Mouse (Mus musculus) heart, embryonic 11.5 days (tissue): ENCODE data around the gene Clrn3. TPM values are rescaled to one million over a fixed set of nuclear protein-coding genes. Genes with fewer than 3 reads are reported as not detected.
A peak's percentile ranks its signal among the peaks of the same experiment; 100 is the strongest.

Experiments used
- ATAC-seq: fragments of 200-750 bp; cut with Nextera tagmentation; replicated peaks from 2 replicates; pipeline ENCODE4 v1.8.0; 2017; ENCODE audit warnings: moderate library complexity; ENCODE audit not compliant: insufficient number of reproducible peaks, low FRiP score, low TSS enrichment
- H3K27ac ChIP-seq: fragments of 300-500 bp; sonication (generic); 2 replicates; pipeline ENCODE4 v1.5.1; 2014; ENCODE audit warnings: mild to moderate bottlenecking, low read depth, low read length
- H3K27me3 ChIP-seq: fragments of 300-500 bp; sonication (generic); 2 replicates; pipeline ENCODE4 v1.6.1; 2014; ENCODE audit warnings: mild to moderate bottlenecking, low read length, mixed read lengths; ENCODE audit not compliant: control insufficient read depth, insufficient read depth
- H3K36me3 ChIP-seq: fragments of 300-500 bp; sonication (generic); 2 replicates; pipeline ENCODE4 v1.6.1; 2014; ENCODE audit warnings: mild to moderate bottlenecking, low read length, moderate library complexity, mixed read lengths; ENCODE audit not compliant: control insufficient read depth, insufficient read depth
- H3K4me1 ChIP-seq: fragments of 300-500 bp; sonication (generic); 2 replicates; pipeline ENCODE4 v1.6.1; 2014; ENCODE audit warnings: low read length; ENCODE audit not compliant: control insufficient read depth, insufficient read depth
- H3K4me2 ChIP-seq: fragments of 300-500 bp; sonication (generic); 2 replicates; pipeline ENCODE4 v1.6.1; 2014; ENCODE audit warnings: mild to moderate bottlenecking, moderate library complexity
- H3K4me3 ChIP-seq: fragments of 300-500 bp; sonication (generic); 2 replicates; pipeline ENCODE4 v1.5.1; 2014; ENCODE audit warnings: low read depth, low read length
- H3K9ac ChIP-seq: fragments of 300-500 bp; sonication (generic); 2 replicates; pipeline ENCODE4 v1.6.1; 2014; ENCODE audit warnings: mild to moderate bottlenecking, low read depth, low read length, moderate library complexity
- H3K9me3 ChIP-seq: fragments of 300-500 bp; sonication (generic); replicated peaks from 2 replicates; pipeline ENCODE4 v1.6.1; 2016; ENCODE audit warnings: low read length; ENCODE audit not compliant: control insufficient read depth
- WGBS: fragments of 180-500 bp; shearing (Covaris S2); extraction: QIAGEN DNeasy Blood & Tissue Kit; methylation state at CpG from one replicate; pipeline ENCODE4 v1.1.7; 2014; ENCODE audit not compliant: insufficient replicate concordance; 5-methylcytosine and 5-hydroxymethylcytosine counted together
- polyA plus RNA-seq: library from polyadenylated mRNA; unstranded; fragments of >200 nt; fragmentation: Nextera tagmentation; extraction: Ambion mirVana; gene quantifications from 2 replicates; pipeline ENCODE4 v1.2.1, GENCODE M21; 2014

Gene Clrn3
- polyA plus RNA-seq, 1 experiment from 2014 or later = not detected

DNA sequence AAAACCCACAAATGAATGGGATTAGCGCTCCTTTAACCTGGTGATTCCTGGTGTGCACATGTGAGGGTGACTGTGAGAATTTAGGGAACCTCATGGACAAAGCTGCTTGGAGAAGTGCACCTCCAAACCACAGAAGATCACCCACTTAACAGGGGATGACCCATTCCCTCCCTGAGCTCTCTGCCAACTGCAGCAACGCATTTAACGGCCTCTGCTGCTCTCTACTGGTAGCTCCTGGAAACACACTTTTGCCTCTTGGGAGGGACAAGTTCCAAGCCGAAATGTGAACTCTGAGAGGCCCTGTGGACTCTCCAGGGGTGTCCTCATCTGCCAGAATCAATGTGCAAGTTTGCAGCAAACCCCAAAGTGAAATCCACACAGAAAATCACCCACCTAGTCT is 41.0 kb downstream of the Clrn3 start:
- no peak for ATAC-seq
- peaks cover 3% of the 10 kb centered on the region; the same call in 1 of the 2 replicates for H3K4me1 ChIP-seq

DNA sequence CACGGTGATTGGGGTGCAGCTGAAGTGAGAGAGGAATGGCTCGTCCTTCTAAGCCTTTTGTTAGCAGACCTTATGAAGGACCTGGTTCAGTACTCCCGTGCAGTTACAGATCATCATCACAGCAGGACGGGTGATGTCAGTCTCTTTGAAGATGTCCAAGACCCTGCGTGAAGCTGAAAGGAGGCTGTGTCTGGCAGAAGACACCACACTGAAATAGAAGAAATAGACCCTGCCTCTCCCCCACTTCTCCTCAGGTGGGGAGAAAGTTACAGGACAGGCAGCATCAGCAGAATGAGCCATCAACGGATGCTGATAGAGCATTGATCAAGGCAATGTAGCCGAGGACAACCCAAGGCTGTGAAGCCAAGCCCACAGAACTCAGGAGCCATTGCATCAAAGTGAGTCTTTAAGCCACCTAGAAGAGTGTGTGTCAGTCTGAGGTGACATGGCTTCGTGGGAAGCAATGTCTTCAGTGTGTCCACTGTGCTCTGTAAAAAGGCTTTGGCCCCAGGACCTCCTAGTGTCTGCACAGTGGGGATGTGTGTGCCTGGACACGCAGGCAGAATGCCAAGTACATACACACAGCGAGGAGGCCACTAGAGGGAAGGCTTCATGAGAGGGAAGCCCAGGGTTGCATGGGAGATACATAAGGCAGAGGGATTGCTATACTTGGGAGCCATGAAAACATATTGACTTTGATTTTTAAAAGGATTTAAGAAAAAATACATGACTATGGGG is 41.6 kb downstream of the Clrn3 start:
- H3K4me3 ChIP-seq = no peak overlapping the region
- H3K4me1 ChIP-seq = peaks cover 3% of the 10 kb centered on the region; the same call in 1 of the 2 replicates
- 53% methylated on average over 10 of the region's 10 CpGs for WGBS
- H3K27ac ChIP-seq = no peak overlapping the region
- no peak overlapping the region for H3K9ac ChIP-seq
- no peak overlapping the region for H3K4me2 ChIP-seq
- H3K27me3 ChIP-seq = peaks cover 8% of the 10 kb centered on the region
- H3K36me3 ChIP-seq = no peaks in the 10 kb centered on the region
- ATAC-seq = no peak
- no peaks in the 10 kb centered on the region for H3K9me3 ChIP-seq

More for the DNA sequence above, 41.0 kb downstream of the Clrn3 start:
- Histone ChIP-seq H3K4me3 (no peak overlapping the region), H3K27me3 (peaks cover 8% of the 10 kb centered on the region), H3K9ac (no peak overlapping the region), H3K4me2 (no peak overlapping the region), H3K27ac (no peak overlapping the region), H3K9me3 (no peaks in the 10 kb centered on the region), H3K36me3 (no peaks in the 10 kb centered on the region)
- 21% methylated on average over 4 of the region's 4 CpGs for WGBS

GRCm38 (mm10) chr7:135485796-135486410 is 42.6 kb downstream of the Clrn3 start:
- Histone ChIP-seq H3K9ac (no peak overlapping the region), H3K36me3 (no peaks in the 10 kb centered on the region), H3K4me3 (no peak overlapping the region), H3K4me2 (no peak overlapping the region; the same call in 1 of the 2 replicates), H3K9me3 (no peaks in the 10 kb centered on the region), H3K27me3 (peaks cover 8% of the 10 kb centered on the region), H3K4me1 (peaks cover 3% of the 10 kb centered on the region; the same call in 1 of the 2 replicates), H3K27ac (no peak overlapping the region)
- ATAC-seq = no peak
- WGBS = 20% methylated on average over 12 of the region's 12 CpGs

GRCm38 (mm10) chr7:135485116-135485795 is 43.2 kb downstream of the Clrn3 start:
- Histone ChIP-seq H3K36me3 (no peaks in the 10 kb centered on the region), H3K27ac (no peak overlapping the region), H3K9ac (0 out of 2 replicates have a peak overlapping the region, but pooled peaks have one; percentile 10), H3K9me3 (no peaks in the 10 kb centered on the region), H3K4me2 (no peak overlapping the region; the same call in 1 of the 2 replicates), H3K4me1 (peaks cover 3% of the 10 kb centered on the region; the same call in 1 of the 2 replicates), H3K4me3 (no peak overlapping the region), H3K27me3 (peaks cover 8% of the 10 kb centered on the region)
- ATAC-seq = no peak
- 6% methylated on average over 10 of the region's 10 CpGs for WGBS

DNA sequence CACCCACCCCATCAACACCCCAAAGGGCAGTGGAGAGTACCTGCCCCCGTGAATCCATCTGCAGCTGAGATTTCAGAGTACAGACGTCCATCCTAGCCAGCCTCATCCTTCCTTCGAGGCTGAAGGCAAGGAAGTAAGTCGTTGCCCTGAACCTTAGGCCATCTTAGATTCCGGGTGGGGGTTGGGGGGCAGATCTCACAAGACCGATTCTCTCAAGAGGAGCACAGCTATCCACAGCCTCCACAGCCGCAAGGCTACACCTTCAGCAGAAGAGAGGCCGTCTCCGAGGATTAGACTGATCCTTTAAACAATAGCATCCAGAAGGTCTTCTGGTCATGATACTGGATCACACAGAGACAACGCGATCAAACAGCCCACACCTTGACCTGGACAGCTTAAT is 44.1 kb downstream of the Clrn3 start:
- ATAC-seq = no peak
- no peaks in the 10 kb centered on the region for H3K9me3 ChIP-seq
- no peak overlapping the region for H3K4me3 ChIP-seq
- H3K9ac ChIP-seq = no peak overlapping the region
- 50% methylated on average over 11 of the region's 11 CpGs for WGBS
- peaks cover 3% of the 10 kb centered on the region; the same call in 1 of the 2 replicates for H3K4me1 ChIP-seq
- peaks cover 8% of the 10 kb centered on the region for H3K27me3 ChIP-seq
- no peak overlapping the region for H3K27ac ChIP-seq
- H3K4me2 ChIP-seq = no peak overlapping the region
- no peaks in the 10 kb centered on the region for H3K36me3 ChIP-seq

GRCm38 (mm10) chr7:135483751-135484150 is 44.7 kb downstream of the Clrn3 start:
- WGBS = 43% methylated on average over 6 of the region's 6 CpGs
- peaks cover 8% of the 10 kb centered on the region for H3K27me3 ChIP-seq
- H3K4me1 ChIP-seq = peaks cover 3% of the 10 kb centered on the region; the same call in 1 of the 2 replicates
- no peak overlapping the region for H3K4me2 ChIP-seq
- ATAC-seq = no peak
- H3K9ac ChIP-seq = no peak overlapping the region
- H3K9me3 ChIP-seq = no peaks in the 10 kb centered on the region
- no peaks in the 10 kb centered on the region for H3K36me3 ChIP-seq
- H3K27ac ChIP-seq = no peak overlapping the region
- no peak overlapping the region for H3K4me3 ChIP-seq

DNA sequence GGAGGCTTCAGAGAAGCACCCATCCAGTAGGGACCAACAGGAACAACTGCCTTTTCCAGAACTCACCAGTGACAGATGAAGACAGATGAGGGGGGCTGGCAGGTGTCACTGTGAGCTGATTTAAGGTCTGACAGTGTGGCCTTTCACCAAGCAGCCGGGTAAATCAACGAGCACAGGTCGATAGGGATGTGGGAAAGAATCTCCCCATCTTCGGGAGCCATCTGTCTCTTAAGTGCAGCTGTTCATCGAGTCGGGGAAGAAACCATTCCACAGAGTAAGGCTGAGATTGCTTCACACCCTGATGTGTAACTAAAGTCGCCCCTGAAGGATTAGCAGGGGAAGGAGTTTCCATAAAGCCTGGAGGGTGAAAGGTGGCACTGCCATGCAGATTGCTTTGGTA is 47.3 kb downstream of the Clrn3 start:
- Histone ChIP-seq H3K4me3 (no peak overlapping the region), H3K36me3 (no peaks in the 10 kb centered on the region), H3K27me3 (peaks cover 8% of the 10 kb centered on the region), H3K4me1 (peaks cover 3% of the 10 kb centered on the region; the same call in 1 of the 2 replicates), H3K9me3 (no peaks in the 10 kb centered on the region), H3K27ac (no peak overlapping the region), H3K9ac (no peak overlapping the region), H3K4me2 (no peak overlapping the region)
- 31% methylated on average over 7 of the region's 7 CpGs for WGBS
- ATAC-seq = no peak

GRCm38 (mm10) chr7:135479912-135480311 is 48.5 kb downstream of the Clrn3 start:
- Histone ChIP-seq H3K36me3 (no peaks in the 10 kb centered on the region), H3K4me1 (no peaks in the 10 kb centered on the region), H3K27ac (no peak overlapping the region), H3K4me2 (no peak overlapping the region), H3K9ac (no peak overlapping the region), H3K9me3 (no peaks in the 10 kb centered on the region), H3K4me3 (no peak overlapping the region), H3K27me3 (peaks cover 6% of the 10 kb centered on the region)
- ATAC-seq = no peak
- 65% methylated on average over 6 of the region's 6 CpGs for WGBS
